In the genomic region with DNA sequence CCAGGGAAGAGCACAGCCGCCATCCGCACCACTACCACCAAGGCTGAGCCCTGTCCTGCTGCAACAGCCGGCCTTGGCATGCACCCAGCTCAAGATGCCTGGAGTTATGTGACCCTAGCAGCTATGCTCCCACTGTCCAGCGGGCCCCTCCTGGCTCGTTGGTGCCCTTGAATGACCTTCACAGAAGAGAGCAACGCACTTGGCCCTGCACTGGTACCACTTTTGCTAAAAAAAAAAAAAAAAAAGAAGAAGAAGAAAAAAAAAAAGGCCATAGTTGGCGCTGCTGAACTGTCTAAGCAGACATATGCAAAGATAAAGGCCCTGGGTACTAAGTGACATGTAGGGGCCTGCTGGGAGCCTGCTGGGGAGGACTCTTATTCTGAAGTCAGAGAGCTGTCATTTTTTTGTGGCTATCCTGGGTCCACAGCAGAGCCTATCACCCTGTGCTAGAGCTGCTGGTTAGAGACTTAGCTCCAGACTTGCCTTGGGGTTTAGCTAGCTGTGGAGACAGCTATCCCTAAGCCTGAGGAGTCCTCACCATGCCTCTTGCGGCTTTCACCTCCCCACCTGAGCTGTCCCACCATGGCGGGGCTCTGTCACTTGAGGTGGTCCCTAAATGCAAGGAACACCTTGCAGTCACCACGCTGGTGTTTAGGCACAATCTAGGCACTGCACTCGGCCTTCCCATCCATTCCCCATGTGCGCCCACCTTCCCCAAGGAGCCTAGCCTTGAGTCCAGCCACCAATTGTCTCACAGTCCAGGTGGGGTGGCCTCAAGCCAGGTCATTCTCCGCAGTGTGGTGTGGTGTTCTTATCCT, we compare ENCODE assay signal across 8 mouse cellular contexts. TPM values are rescaled to one million over a fixed set of nuclear protein-coding genes. Genes with fewer than 3 reads are reported as not detected.
DNase-seq lines count a peak whose midpoint lies in the region; ATAC-seq and TF ChIP-seq lines count a peak whose summit lies in the region.

No protein-coding gene starts in this region.

- no peak for TF ChIP-seq CTCF in cerebellum, adult 2 months (IDR thresholded peaks at IDR 0.05; ENCODE audit: borderline replicate concordance, insufficient read depth, low read depth, low read length)

- peak overlapping the region; percentile 79 for H3K27ac ChIP-seq in liver, embryonic 11.5 days (ENCODE audit: low read depth, low read length)
- H3K27ac ChIP-seq in stomach, embryonic 15.5 days = no peak overlapping the region
- H3K27ac ChIP-seq in cerebellum, adult 2 months (ENCODE audit: insufficient read depth, low read length) = no peak overlapping the region

- H3K4me1 ChIP-seq in liver, embryonic 11.5 days (replicated peaks; ENCODE audit: control insufficient read depth, insufficient read depth, low read length) = peaks cover 17% of the 10 kb centered on the region
- 0 out of 2 replicates have a peak, but pooled peaks cover 10% of the 10 kb centered on the region for H3K4me1 ChIP-seq in stomach, embryonic 15.5 days
- H3K4me1 ChIP-seq in cerebellum, adult 2 months (ENCODE audit: control insufficient read depth, insufficient read depth, low read length) = peaks cover 4% of the 10 kb centered on the region; the same call in 1 of the 2 replicates

- TF ChIP-seq POLR2A in cerebellum, adult 2 months (IDR thresholded peaks at IDR 0.05; ENCODE audit: borderline replicate concordance, insufficient read depth, low read length) = no peak

- peak overlapping the region; percentile 28 for H3K4me3 ChIP-seq in liver, embryonic 11.5 days (ENCODE audit: low read depth, low read length)
- no peak overlapping the region for H3K4me3 ChIP-seq in stomach, embryonic 15.5 days (replicated peaks)
- no peak overlapping the region for H3K4me3 ChIP-seq in cerebellum, adult 2 months (replicated peaks; ENCODE audit: insufficient read depth, low read depth, low read length)

- H3K27me3 ChIP-seq in liver, embryonic 11.5 days (replicated peaks; ENCODE audit: control insufficient read depth, insufficient read depth, low read length) = no peaks in the 10 kb centered on the region
- no peaks in the 10 kb centered on the region for H3K27me3 ChIP-seq in stomach, embryonic 15.5 days (replicated peaks)
- H3K27me3 ChIP-seq in cerebellum, adult 2 months (ENCODE audit: control insufficient read depth, insufficient read depth, low read length) = no peaks in the 10 kb centered on the region

- no peaks in the 10 kb centered on the region for H3K9me3 ChIP-seq in liver, embryonic 11.5 days (ENCODE audit: control insufficient read depth, low read length)
- H3K9me3 ChIP-seq in stomach, embryonic 15.5 days = no peaks in the 10 kb centered on the region

- peak; percentile 25 to 29 for DNase-seq in cerebellum, postnatal 36 days
- DNase-seq in cerebellum, adult 8-10 months = no peak
- peak; percentile 78 for DNase-seq in 416B (ENCODE audit: low read depth)
- DNase-seq in adrenal gland, postnatal 25 days = peak; percentile 79
- peak; percentile 46 for DNase-seq in liver, embryonic 11.5 days (ENCODE audit: low spot score)
- DNase-seq in cerebellum, adult 2 months = no peak

- ATAC-seq in hematopoietic stem cell, adult 5-6 weeks (replicated peaks in 1 of 2; ENCODE audit: insufficient read depth in 1 of 2, low FRiP score in 2 of 2, low TSS enrichment in 1 of 2, low read depth in 1 of 2, poor library complexity in 2 of 2, severe bottlenecking in 2 of 2) = peak; percentile 70 to 75
- ATAC-seq in liver, embryonic 11.5 days (replicated peaks; ENCODE audit: low FRiP score) = peak; percentile 89
- ATAC-seq in stomach, embryonic 15.5 days (ENCODE audit: insufficient read depth, low FRiP score, low read depth) = peak; percentile 52; the same call in 1 of the 2 replicates

- WGBS in liver, embryonic 11.5 days = 45% methylated on average over 13 of the region's 13 CpGs
- 56% methylated on average over 13 of the region's 13 CpGs for WGBS in stomach, embryonic 15.5 days
- WGBS in cerebellum, adult 2 months = 54% methylated on average over 13 of the region's 13 CpGs

- H3K9ac ChIP-seq in liver, embryonic 11.5 days (ENCODE audit: low read depth, low read length) = peak overlapping the region; percentile 42
- H3K9ac ChIP-seq in stomach, embryonic 15.5 days = no peak overlapping the region

- H3K4me2 ChIP-seq in liver, embryonic 11.5 days = peak overlapping the region; percentile 55
- no peak overlapping the region for H3K4me2 ChIP-seq in stomach, embryonic 15.5 days

- H3K36me3 ChIP-seq in liver, embryonic 11.5 days (ENCODE audit: control insufficient read depth, insufficient read depth, low read length) = no peaks in the 10 kb centered on the region
- H3K36me3 ChIP-seq in stomach, embryonic 15.5 days = no peaks in the 10 kb centered on the region

RNA-seq across cellular contexts. Expression of gene Pmvk, which starts 5.4 kb away (rescaled TPM):
- 31.7 and 53.8 TPM in 2 replicates for total RNA-seq in adrenal gland, postnatal 25 days (2021)
- 21.4 and 21.6 TPM in 2 replicates for total RNA-seq in hematopoietic stem cell, adult 5-6 weeks (2017)
- polyA plus RNA-seq in liver, embryonic 11.5 days (2014; fragmentation: Nextera tagmentation; extraction: Ambion mirVana) = 58.0 and 58.3 TPM in 2 replicates
- 55.3 and 60.1 TPM in 2 replicates for polyA plus RNA-seq in stomach, embryonic 15.5 days (2015; fragmentation: Nextera tagmentation; extraction: Ambion mirVana)
- polyA plus RNA-seq in cerebellum, adult 2 months (2012; rRNA removed) = 68.7 and 71.0 TPM in 2 replicates

RNA-seq across cellular contexts. Expression of gene Pbxip1, which starts 12.4 kb away (rescaled TPM):
- 37.9 and 51.1 TPM in 2 replicates for total RNA-seq in adrenal gland, postnatal 25 days (2021)
- 26.7 and 28.4 TPM in 2 replicates for total RNA-seq in hematopoietic stem cell, adult 5-6 weeks (2017)
- 8.3 and 8.7 TPM in 2 replicates for polyA plus RNA-seq in liver, embryonic 11.5 days (2014; fragmentation: Nextera tagmentation; extraction: Ambion mirVana)
- 39.9 and 40.1 TPM in 2 replicates for polyA plus RNA-seq in stomach, embryonic 15.5 days (2015; fragmentation: Nextera tagmentation; extraction: Ambion mirVana)
- polyA plus RNA-seq in cerebellum, adult 2 months (2012; rRNA removed) = 26.5 and 30.5 TPM in 2 replicates

RNA-seq across cellular contexts. Expression of gene Pygo2, which starts 18.9 kb away (rescaled TPM):
- 38.6 and 46.8 TPM in 2 replicates for total RNA-seq in adrenal gland, postnatal 25 days (2021)
- total RNA-seq in hematopoietic stem cell, adult 5-6 weeks (2017) = 11.8 and 14.3 TPM in 2 replicates
- polyA plus RNA-seq in liver, embryonic 11.5 days (2014; fragmentation: Nextera tagmentation; extraction: Ambion mirVana) = 35.5 and 37.7 TPM in 2 replicates
- polyA plus RNA-seq in stomach, embryonic 15.5 days (2015; fragmentation: Nextera tagmentation; extraction: Ambion mirVana) = 35.1 and 37.1 TPM in 2 replicates
- 38.7 and 39.3 TPM in 2 replicates for polyA plus RNA-seq in cerebellum, adult 2 months (2012; rRNA removed)

RNA-seq across cellular contexts. Expression of gene Shc1, which starts 30.7 kb away (rescaled TPM):
- 74.4 and 101 TPM in 2 replicates for total RNA-seq in adrenal gland, postnatal 25 days (2021)
- 50.8 and 51.2 TPM in 2 replicates for total RNA-seq in hematopoietic stem cell, adult 5-6 weeks (2017)
- polyA plus RNA-seq in liver, embryonic 11.5 days (2014; fragmentation: Nextera tagmentation; extraction: Ambion mirVana) = 72.8 and 75.6 TPM in 2 replicates
- 84.6 and 103 TPM in 2 replicates for polyA plus RNA-seq in stomach, embryonic 15.5 days (2015; fragmentation: Nextera tagmentation; extraction: Ambion mirVana)
- 15.9 and 16.0 TPM in 2 replicates for polyA plus RNA-seq in cerebellum, adult 2 months (2012; rRNA removed)

RNA-seq across cellular contexts. Expression of gene Cks1b, which starts 30.7 kb away (rescaled TPM):
- 24.8 and 26.2 TPM in 2 replicates for total RNA-seq in adrenal gland, postnatal 25 days (2021)
- 106 and 133 TPM in 2 replicates for total RNA-seq in hematopoietic stem cell, adult 5-6 weeks (2017)
- polyA plus RNA-seq in liver, embryonic 11.5 days (2014; fragmentation: Nextera tagmentation; extraction: Ambion mirVana) = 498 and 502 TPM in 2 replicates
- polyA plus RNA-seq in stomach, embryonic 15.5 days (2015; fragmentation: Nextera tagmentation; extraction: Ambion mirVana) = 409 and 450 TPM in 2 replicates
- 7.0 and 7.2 TPM in 2 replicates for polyA plus RNA-seq in cerebellum, adult 2 months (2012; rRNA removed)

Comparison
In these comparisons a context has a peak if more than half of its experiments do, and no peak if none do; other contexts are left out.
1. DNase-seq: peak in cerebellum, postnatal 36 days (2 of 2), 416B (single experiment), adrenal gland, postnatal 25 days (single experiment) and liver, embryonic 11.5 days (single experiment); none in cerebellum, adult 8-10 months (single experiment) and cerebellum, adult 2 months (0 of 2).
2. Peak in every context shown above with its lines, with median percentiles within 50 percentile points of each other: ATAC-seq.